Mouse (Mus musculus) fat pad, adult 2 months (tissue): ENCODE measurements at regions not wholly inside any gene's neighbourhood (a gene's known extent, or its start where the extent isn't known, plus 50 kb on each side); places are given as distances from the start of the nearest gene placed in this dataset.

Experiments used
- DNase-seq: peaks from one replicate; pipeline ENCODE4 v3.0.0-alpha.2; 2011; ENCODE audit warnings: low read depth, low spot score; ENCODE audit errors: extremely low read depth

- no peak for DNase-seq
Measured at GRCm38 (mm10) chr19:36229315-36229714, 109.4 kb upstream of the Ankrd1 start.

- peak; percentile 3 for DNase-seq
Measured at GRCm38 (mm10) chr19:36229941-36230340, 110.0 kb upstream of the Ankrd1 start.

DNA sequence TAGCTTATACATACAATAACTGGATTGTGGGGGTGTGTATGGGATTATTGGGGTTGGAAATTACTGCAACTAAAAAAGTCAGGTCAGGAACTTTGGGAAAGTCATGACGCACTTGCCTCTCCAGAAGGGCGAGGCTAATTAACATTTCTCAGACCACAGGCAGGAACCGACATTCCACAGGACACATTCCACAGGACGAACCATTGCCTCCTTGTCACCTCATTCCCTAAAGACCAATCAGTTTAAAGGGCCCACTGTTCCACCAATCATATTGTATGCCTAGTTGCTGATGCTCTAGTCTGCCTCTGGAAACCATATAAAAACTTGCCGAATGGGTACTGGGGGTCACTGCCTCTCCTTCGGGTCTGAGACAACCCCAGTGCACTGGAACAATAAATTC is 113.0 kb upstream of the Pcgf5 start:
- no peak for DNase-seq

- no peak for DNase-seq
Measured at GRCm38 (mm10) chr19:36236576-36237345, 111.3 kb upstream of the Pcgf5 start.

- no peak for DNase-seq
Measured at GRCm38 (mm10) chr19:36237751-36238150, 110.4 kb upstream of the Pcgf5 start.

DNA sequence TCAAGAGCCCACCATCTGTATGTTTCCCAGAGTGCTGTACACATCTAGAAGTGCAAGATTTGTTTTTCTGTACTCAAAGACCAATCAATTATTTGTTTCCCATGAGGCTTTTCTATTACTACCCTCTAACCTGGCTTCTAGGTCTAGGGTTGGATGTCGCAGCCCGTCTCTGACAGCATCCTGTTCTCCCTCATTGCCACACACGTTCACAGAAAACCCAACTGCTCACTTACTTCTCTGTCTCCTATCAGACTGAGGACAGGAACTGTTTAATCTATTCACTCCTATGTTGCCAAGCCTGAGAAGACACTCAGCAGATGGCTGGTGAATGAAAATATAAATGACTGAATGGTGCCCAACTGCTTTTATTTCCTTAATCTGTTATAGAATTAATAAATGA is 109.6 kb upstream of the Pcgf5 start:
- no peak for DNase-seq

DNA sequence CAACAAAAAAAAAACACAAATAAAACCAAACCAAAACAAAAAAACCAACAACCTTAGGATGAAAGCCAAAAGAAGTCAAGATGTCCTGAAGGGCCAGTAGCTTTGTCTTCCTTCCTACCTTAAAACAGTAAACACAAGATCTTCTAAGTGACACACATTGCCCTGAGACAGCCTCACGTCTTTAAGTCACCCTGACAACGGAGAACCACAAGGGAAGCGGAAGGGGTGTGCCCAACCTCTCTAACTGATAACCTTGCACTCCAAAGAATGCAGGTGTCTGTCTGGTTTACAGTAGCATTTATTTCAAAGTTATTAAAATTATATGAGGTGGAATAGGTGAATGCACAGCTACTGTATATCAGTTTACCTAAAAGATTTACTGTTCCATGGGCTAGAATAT is 105.7 kb upstream of the Pcgf5 start:
- DNase-seq = no peak

DNA sequence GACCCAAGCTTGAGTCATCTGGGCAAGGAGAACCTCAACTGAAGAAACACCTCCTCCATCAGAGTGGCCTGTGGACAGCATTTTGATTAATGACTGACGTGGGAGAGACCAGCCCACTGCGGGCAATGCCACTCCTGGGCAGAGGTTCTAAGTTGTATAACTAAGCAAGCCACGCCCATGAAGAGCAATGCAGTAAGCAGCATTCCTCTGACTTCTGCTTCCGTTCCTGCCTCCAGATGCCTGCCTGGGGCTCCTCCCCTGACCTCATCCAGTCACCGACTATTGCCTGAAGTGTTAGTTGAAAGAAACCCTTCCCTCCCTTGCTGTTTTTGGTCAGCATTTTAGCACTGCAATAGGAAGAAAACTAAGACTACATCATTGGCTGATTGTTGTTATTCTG is 105.2 kb upstream of the Pcgf5 start:
- no peak for DNase-seq

DNA sequence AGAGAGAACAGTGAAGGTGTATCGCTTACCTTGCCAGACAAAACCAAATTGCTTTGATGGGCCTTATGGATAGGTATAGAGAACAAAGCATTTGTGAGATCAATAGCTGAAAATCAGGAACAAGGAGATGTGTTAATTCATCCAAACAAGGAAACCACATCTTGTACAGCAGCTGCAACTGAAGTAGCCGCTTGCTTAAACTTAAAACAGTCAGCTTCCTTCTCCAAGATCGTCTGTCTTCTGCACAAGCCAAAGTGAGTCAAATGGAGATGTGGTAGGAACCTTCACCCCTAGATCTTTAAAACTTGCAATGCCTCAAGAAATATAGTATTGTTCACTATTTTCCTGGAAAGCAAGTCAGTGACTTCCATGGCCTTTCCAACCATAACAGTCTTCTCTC is 95.6 kb upstream of the Pcgf5 start:
- DNase-seq = no peak

GRCm38 (mm10) chr19:36257748-36258538 is 90.2 kb upstream of the Pcgf5 start:
- DNase-seq = no peak

- DNase-seq = no peak
Measured at GRCm38 (mm10) chr19:36261819-36262218, 86.3 kb upstream of the Pcgf5 start.

GRCm38 (mm10) chr19:36263923-36264322 is 84.2 kb upstream of the Pcgf5 start:
- no peak for DNase-seq

- DNase-seq = no peak
Measured at GRCm38 (mm10) chr19:36264397-36264796, 83.7 kb upstream of the Pcgf5 start.

DNA sequence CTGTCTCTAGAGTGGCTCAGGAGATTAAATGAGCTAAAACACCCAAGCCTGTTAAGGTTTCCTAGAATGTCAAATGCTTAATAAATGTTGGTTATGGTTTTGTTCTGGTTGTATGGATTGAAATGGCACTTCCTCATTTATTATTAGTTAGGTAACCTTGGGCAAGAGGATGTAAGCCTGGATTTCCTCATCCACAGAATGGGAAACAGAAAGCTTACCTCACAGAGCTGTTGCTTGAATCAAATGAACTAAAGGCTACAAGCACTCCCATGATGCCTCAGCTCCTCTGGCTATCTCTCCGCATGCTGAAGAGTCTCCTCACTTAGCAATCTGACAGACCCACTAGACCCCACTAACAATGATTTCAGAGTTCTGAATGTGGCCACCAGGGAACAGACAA is 82.8 kb upstream of the Pcgf5 start:
- no peak for DNase-seq

DNA sequence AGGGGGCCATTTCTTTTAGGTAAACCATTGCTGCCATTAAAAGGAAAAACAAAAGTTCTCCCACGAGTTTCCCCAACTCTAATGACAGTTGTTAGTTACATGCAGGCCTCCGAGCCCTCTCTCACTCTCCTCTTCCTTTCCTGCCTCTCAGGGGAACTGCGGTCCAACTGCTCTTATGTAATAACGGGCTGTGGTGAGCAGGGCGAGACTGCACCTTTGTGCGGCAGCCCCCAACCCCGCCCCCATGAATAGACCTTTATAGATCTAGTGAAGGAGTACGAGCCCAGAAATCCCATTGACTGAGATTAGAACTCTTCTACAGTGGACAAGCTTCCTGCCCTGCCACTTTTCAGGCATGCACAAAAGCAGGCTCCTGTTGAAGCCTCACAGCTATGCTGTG is 81.8 kb upstream of the Pcgf5 start:
- no peak for DNase-seq

GRCm38 (mm10) chr19:36273466-36273865 is 74.6 kb upstream of the Pcgf5 start:
- DNase-seq = no peak

- no peak for DNase-seq
Measured at GRCm38 (mm10) chr19:36285465-36285864, 62.6 kb upstream of the Pcgf5 start.

DNA sequence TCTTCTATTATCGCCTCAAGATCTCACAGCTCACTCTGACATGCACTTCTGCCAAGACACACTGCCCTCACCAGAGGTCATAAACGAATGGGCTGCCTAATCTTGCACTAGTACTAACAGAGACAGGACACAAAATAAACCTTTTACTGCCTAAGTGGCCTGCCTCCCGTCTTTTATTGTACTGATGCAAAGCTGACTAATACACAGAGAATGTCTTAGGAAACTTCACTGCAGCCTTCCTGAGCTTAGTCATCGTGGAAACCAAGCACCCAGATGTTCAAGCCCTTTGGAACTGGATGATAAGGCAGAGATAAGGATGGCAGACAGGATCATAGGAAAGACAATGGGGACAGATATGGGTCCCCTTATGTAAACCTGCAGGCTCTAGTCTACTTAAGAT is 57.3 kb upstream of the Pcgf5 start:
- DNase-seq = no peak

DNA sequence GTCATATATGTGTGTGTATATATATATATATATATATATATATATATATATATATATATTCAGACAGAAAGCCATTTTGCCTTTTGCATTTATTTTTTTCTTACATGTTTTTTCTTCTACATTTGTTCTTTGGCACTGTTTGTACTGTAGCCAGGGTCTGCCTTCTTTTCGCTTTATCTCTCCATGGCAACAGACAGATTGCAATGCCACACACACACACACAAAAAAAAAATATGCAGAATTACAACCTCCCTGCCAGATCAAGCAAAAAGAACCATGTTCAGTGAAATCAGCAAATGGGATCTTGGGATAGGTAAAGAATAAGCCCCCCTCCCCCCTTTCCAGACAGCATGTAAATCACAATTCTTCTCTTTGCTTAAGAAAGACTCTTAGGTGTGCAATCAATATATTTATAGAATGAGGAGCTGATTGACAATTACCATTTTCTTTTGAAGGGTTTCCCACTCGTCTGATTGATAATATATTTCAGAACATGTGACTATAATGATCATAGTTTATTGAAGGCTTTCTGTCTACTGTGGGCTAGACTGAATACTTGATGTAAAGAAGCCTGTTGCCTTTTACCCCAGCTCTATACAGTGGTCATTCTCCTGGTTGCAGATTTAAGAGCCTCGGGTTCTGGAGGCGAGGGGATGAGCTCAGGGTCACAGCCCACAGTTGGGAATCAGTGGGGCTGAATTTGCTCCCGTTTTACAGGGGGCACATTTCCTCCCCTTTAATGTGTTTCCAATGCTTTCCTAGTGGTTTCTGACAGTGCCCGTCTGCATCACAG is 54.7 kb upstream of the Pcgf5 start:
- DNase-seq = no peak
